Mouse (Mus musculus): ENCODE data around the gene Tulp4.

Tulp4 gene

DNA sequence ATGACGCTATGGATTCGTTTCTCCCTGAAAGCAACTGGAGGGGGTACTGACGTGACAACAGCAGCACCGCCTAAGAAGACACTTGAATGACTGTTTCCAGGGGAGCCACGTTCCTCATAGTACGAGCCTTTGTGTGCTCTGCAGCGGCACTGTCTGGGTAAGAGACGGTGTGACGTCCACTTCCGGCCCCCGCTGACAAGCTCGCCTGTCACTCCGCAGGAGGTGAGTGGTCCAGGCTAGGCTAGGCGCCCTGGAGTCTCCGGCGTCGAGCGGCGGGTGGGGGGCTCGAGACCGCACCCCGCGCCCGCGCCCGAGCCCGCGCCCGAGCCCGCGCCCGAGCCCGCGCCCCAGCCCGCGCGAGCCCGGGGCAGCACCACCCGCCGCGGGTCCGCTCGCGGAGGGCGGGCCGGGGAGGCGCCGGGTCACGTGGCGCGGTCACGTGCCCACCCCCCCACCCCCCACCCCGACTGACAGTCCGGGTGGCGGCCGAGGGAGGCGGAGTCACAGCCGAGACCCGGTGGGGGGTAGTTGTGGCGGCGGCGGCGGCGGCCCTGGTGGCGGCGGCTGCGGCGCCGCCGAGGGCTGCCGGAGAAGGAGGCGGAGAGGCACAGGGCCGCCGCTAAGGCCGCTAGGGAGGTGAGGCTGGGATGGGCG, at the start of gene Tulp4:
Gene Tulp4, plus strand, starts transcription at position 77 of the 654 bp plus-strand sequence.
- peak; percentile 80 to 81 for DNase-seq (ENCODE audit: low spot score in 2 of 2)

DNA sequence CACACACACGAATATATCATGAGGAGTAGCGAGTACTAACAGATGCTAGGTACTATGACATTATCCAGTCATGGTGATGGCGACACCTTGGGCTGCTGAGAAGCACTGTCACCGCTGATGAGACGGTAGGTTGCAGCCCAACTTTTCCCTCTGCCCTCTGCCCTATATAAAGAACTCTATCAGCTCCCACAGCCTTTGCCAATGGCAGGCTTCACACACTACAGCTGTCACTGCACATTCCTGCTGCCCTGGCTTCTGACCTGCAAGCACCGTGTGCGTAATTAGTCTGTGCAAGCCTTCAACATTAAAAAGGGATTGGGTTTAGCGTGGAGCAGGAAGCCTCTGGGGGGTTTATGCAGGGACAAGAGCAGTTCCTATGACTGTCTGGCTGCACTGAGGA, 43.4 kb upstream of the Tulp4 start:
- DNase-seq (ENCODE audit: low spot score in 2 of 2), result no peak

DNA sequence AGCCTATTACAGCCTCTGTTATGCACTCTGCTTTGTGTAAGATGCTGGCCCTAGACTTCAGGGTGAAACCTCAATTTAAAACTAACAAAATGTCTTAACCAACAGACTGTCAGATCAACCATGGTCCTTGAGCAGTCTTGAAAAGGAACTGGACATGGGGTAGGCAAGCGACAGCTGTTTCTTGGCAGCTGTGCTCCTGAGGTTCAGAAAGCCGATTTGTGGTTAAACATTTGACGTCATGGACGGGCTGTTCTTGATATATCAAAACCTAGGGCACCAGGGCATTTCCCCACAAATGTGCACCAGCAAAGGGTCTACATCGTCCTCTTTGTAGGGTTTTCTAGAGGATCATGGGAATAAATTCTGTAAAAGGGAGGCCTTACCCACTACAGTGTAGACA, 42.7 kb upstream of the Tulp4 start:
- no peak for DNase-seq (ENCODE audit: low spot score in 2 of 2)

DNA sequence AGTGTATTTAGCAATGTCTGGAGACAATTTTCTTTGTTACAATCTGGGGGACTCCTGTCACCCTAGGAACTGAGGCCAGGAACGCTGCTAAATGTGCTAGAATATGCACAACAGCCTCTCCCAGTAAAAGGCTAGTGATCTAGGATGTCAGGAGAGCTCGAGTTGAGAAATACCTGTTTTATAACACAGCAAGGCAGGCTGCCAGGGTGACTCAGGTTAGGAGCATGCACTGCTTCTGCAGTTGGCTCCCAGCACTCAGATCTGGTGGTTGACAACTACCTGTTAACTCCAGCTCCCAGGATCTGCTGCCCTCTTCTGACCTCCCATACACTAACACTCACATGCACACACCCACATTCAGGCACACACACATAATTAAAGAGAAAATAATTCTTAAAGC, 40.2 kb upstream of the Tulp4 start:
- DNase-seq (ENCODE audit: low spot score in 2 of 2), result no peak

DNA sequence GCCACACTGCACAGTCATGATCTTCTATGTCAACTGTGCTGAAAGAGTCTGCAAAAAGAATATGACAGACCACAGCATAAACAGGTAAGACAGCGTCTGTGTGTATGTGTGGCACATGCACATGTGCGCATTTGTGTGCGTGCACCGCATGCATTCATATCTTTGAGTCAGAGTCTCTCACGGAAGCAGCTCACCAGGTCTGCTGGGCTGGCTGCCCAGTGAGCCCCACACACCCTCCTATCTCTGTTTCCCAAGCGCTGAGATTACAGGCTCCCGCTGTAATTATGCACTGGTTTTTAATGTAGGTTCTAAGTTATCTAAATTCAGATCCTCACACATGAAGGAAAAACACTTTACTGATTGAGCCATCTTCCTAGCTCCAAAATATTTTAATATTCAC, 38.6 kb upstream of the Tulp4 start:
- DNase-seq (ENCODE audit: low spot score in 2 of 2), result no peak

GRCm38 (mm10) chr17:6069866-6070265, 36.4 kb upstream of the Tulp4 start:
- no peak for DNase-seq (ENCODE audit: low spot score in 2 of 2)

- DNase-seq (ENCODE audit: low spot score in 2 of 2), result no peak
Observed at GRCm38 (mm10) chr17:6073405-6073804, 32.8 kb upstream of the Tulp4 start.

DNA sequence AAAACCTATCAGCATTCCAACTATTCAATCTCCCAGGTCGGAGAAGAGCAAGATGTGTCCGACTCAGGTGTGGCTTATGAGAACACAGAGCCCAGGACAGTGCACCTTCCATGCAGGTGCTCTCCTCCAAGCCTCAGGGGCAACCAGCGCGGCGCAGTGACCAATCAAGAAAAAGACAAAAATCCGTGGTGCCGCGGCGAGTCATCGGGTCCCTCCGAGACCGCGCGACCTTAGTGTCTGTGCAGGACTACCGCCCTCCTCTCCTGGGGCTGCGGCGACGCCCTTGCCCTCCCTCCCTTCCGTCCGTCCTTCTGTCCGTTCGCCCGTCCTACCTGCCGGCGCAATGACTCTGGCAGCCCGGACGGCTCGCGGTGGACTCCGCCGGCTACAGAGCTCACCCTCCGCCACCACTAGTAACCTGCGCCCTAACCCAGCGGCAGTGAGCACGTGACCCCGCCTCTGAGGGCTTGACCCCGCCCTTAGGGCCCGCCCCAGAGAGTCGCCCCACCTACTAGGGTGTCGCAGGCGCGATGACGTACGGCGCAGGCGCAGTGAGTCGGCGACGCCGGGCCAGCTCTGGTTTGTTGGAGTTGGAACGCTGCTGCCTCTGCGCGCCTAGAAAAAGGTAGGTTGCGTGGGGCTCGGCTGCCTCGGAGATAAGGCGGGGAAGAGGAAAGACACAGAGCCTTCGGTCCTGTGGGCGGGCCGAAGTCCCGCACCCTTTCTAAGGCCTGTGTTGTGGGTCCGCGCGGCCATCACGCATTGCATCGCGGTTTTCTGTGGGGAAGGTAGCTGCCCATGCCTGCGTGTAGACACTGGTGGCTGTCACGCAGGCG, 26.7 kb upstream of the Tulp4 start, which contains the start of the genes Serac1 and Gtf2h5:
Gene Serac1, minus strand, starts transcription at position 455 of the 836 bp plus-strand sequence.
Gene Gtf2h5, plus strand, starts transcription at position 500 of the 836 bp plus-strand sequence.
- peak; percentile 91 to 98 for DNase-seq (ENCODE audit: low spot score in 2 of 2)

GRCm38 (mm10) chr17:6083323-6083890, 22.8 kb upstream of the Tulp4 start:
- no peak for DNase-seq (ENCODE audit: low spot score in 2 of 2)

DNA sequence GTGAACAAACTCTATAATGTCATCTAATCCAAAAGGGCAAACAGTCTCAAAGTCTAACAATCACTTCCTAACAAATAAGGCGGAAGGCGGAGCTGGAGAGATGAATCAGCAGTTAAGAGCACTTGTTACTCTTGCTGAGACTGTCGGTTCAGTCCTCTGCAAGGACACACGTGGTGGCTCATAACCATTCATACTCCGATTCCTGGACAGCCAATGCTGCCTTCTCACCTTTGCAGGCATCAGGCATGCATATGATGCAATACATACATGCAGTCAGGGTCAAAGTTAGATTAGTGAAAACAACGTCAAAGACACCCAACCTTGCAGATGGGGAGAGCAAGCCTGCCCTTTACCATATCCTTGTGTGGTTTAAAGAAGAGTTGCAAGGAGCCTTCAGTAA, 14.6 kb upstream of the Tulp4 start:
- no peak for DNase-seq (ENCODE audit: low spot score in 2 of 2)

DNA sequence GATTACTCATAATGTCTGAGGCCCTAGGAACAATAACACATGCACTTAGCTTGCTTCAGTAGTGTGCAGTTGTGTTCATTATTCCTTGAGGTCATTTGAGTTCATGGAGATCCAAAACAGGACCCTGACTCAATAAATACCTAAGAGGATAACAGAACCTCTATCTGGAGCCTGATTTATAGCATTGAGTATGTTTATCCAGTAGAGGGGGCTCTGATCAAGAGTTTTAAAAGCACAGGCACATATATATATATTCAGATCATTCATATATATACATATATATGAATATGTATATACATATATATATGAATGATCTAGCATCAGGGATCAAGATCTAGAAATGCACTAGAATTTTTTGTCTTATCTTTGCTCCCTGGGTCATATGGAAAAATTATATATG, 10.7 kb upstream of the Tulp4 start:
- DNase-seq (ENCODE audit: low spot score in 2 of 2), result no peak

DNA sequence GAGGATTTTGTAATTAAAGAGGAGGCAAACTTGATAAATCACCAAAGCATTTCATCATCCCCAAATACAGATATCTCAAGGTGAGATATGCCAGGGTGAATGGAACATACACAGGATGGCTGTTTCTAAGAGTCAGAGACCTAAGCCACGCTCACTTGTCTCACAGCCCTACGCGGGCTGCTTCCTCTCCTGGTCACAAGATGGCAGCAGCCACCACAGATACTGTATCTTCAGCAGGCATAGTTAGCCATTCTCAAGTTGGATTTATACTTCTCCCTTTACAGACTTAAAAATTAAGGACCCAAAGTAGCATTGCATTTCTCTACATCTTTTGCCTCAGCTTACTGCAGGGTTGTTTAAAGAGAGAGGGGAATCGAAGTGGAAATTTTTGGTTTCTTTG, 8.4 kb upstream of the Tulp4 start:
- peak in 1 of 2 experiments; percentile 69 for DNase-seq (ENCODE audit: low spot score in 2 of 2)

- no peak for DNase-seq (ENCODE audit: low spot score in 2 of 2)
Observed at GRCm38 (mm10) chr17:6102287-6102686, 4.0 kb upstream of the Tulp4 start.

GRCm38 (mm10) chr17:6103566-6103965, 2.7 kb upstream of the Tulp4 start:
- DNase-seq (ENCODE audit: low spot score in 2 of 2), result no peak

GRCm38 (mm10) chr17:6107015-6107601, 871 bp downstream of the Tulp4 start:
- DNase-seq (ENCODE audit: low spot score in 2 of 2), result peak in 1 of 2 experiments; percentile 39

DNA sequence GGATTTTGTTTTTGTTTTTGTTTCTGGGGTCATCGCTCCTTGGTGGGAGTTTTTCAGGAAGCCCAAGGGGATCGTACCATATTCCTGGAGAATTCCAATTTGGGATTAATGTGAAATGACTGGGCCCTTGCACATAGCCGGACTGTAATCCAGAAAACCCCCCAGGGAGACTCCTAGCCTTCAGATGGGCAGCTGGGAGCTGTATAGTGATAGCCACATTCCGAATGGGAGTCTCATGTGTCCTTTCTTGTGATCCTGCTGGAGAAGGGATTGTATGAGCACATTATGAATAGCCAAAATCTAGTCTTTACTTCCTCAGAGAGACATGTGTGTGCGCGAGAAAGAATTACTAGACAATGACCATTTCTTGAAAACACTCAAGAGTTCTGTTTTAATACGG, 1.9 kb downstream of the Tulp4 start:
- no peak for DNase-seq (ENCODE audit: low spot score in 2 of 2)

GRCm38 (mm10) chr17:6110956-6111355, 4.7 kb downstream of the Tulp4 start:
- no peak for DNase-seq (ENCODE audit: low spot score in 2 of 2)

GRCm38 (mm10) chr17:6113653-6114052, 7.4 kb downstream of the Tulp4 start:
- DNase-seq (ENCODE audit: low spot score in 2 of 2), result no peak

- no peak for DNase-seq (ENCODE audit: low spot score in 2 of 2)
Observed at GRCm38 (mm10) chr17:6115085-6115484, 8.8 kb downstream of the Tulp4 start.

- no peak for DNase-seq (ENCODE audit: low spot score in 2 of 2)
Observed at GRCm38 (mm10) chr17:6117148-6117725, 11.0 kb downstream of the Tulp4 start.

DNA sequence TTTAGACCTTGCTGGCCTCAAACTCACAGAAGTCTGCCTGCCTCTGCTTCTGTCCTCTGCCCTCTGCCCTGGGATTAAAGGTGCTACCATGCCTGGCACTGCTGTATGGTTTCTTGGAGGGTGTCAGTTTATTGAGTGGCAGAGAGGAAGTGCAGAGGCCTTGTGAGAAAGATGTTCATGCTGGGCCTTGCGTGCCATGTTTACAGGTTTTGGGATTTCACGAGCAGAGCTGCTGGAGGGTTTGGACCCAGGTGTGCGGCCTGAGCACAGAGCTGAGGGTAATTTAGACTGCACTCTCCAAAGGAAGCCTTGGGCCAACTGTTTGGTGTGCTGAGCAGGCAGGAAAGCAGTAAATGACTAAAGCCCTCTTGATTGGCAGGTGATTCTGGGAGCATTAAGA, 11.7 kb downstream of the Tulp4 start:
- no peak for DNase-seq (ENCODE audit: low spot score in 2 of 2)

- no peak for DNase-seq (ENCODE audit: low spot score in 2 of 2)
Observed at GRCm38 (mm10) chr17:6118861-6119260, 12.6 kb downstream of the Tulp4 start.

Data from left cerebral cortex, adult 9 months (tissue).